ENCODE assay signal across 13 mouse cellular contexts in the genomic region with DNA sequence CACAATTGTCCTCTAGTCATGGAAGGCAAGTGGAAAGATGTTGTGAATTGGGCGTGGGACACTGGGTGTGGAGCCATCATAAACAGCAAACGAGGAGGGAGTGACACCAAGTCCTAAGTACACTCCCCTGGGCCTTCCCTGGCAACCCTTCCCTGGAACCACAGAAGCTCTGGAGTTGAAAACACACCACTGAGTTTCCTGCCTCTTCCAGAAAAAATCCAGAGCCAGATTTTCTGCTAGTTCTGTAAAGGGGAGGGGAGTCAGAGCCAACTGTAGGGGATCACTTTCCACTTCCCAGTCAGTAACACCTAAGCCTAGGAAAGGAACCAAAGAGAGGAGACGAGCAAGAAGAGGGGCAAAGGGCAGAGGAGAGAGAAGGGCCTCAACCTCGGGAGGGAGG. TPM values are rescaled to one million over a fixed set of nuclear protein-coding genes. Genes with fewer than 3 reads are reported as not detected.
DNase-seq lines count a peak whose midpoint lies in the region; ATAC-seq lines count a peak whose summit lies in the region.
"Had no signal": no experiment of that assay in that cellular context is flagged by ENCODE, and none has a peak within 500 bp of the region (broad histone marks: within the 10 kb centered on the region; RNA-seq: fewer than 3 reads in every experiment).

No protein-coding gene starts in this region.

- 16% methylated on average over 4 of the region's 4 CpGs for WGBS in midbrain, embryonic 11.5 days
- 15% methylated on average over 4 of the region's 4 CpGs for WGBS in midbrain, embryonic 14.5 days
- 30% methylated on average over 4 of the region's 4 CpGs for WGBS in neural tube, embryonic 15.5 days

- no peaks in the 10 kb centered on the region for H3K36me3 ChIP-seq in midbrain, embryonic 11.5 days (ENCODE audit: control insufficient read depth, insufficient read depth, low read length)
- no peaks in the 10 kb centered on the region for H3K36me3 ChIP-seq in midbrain, embryonic 14.5 days (ENCODE audit: control insufficient read depth, insufficient read depth, low read length)
- no peaks in the 10 kb centered on the region for H3K36me3 ChIP-seq in neural tube, embryonic 15.5 days
- H3K36me3 ChIP-seq: forebrain, embryonic 10.5 days; midbrain, embryonic 13.5 days had no signal

- H3K9me3 ChIP-seq in midbrain, embryonic 11.5 days (ENCODE audit: control insufficient read depth, low read length), result no peaks in the 10 kb centered on the region
- no peaks in the 10 kb centered on the region for H3K9me3 ChIP-seq in midbrain, embryonic 14.5 days (ENCODE audit: control insufficient read depth, low read length)
- H3K9me3 ChIP-seq in neural tube, embryonic 15.5 days (replicated peaks), result no peaks in the 10 kb centered on the region
- H3K9me3 ChIP-seq: midbrain, embryonic 13.5 days had no signal

- no peak overlapping the region for H3K4me3 ChIP-seq in midbrain, embryonic 11.5 days (ENCODE audit: low read depth, low read length)
- no peak overlapping the region for H3K4me3 ChIP-seq in midbrain, embryonic 14.5 days (replicated peaks; ENCODE audit: low read depth, low read length)
- no peak overlapping the region for H3K4me3 ChIP-seq in neural tube, embryonic 15.5 days (replicated peaks)
- H3K4me3 ChIP-seq: forebrain, embryonic 10.5 days; midbrain, embryonic 13.5 days had no signal

- H3K27me3 ChIP-seq in midbrain, embryonic 11.5 days (ENCODE audit: control insufficient read depth, insufficient read depth, low read length), result no peaks in the 10 kb centered on the region
- H3K27me3 ChIP-seq in midbrain, embryonic 14.5 days (ENCODE audit: control insufficient read depth, insufficient read depth, low read length), result no peaks in the 10 kb centered on the region
- H3K27me3 ChIP-seq in neural tube, embryonic 15.5 days (replicated peaks), result no peaks in the 10 kb centered on the region
- H3K27me3 ChIP-seq: CH12.LX; midbrain, embryonic 13.5 days had no signal

- H3K4me1 ChIP-seq in midbrain, embryonic 11.5 days (ENCODE audit: control insufficient read depth, insufficient read depth, low read length), result no peaks in the 10 kb centered on the region
- no peaks in the 10 kb centered on the region for H3K4me1 ChIP-seq in midbrain, embryonic 14.5 days (ENCODE audit: control insufficient read depth, insufficient read depth, low read length)
- 0 out of 2 replicates have a peak, but pooled peaks cover 4% of the 10 kb centered on the region for H3K4me1 ChIP-seq in neural tube, embryonic 15.5 days
- H3K4me1 ChIP-seq: midbrain, embryonic 13.5 days had no signal

- H3K27ac ChIP-seq in midbrain, embryonic 11.5 days (ENCODE audit: low read depth, low read length), result no peak overlapping the region
- no peak overlapping the region for H3K27ac ChIP-seq in midbrain, embryonic 14.5 days (replicated peaks; ENCODE audit: low read depth, low read length)
- no peak overlapping the region for H3K27ac ChIP-seq in neural tube, embryonic 15.5 days (replicated peaks)
- H3K27ac ChIP-seq: forebrain, embryonic 10.5 days; midbrain, embryonic 13.5 days; stomach, postnatal 0 days had no signal

- H3K9ac ChIP-seq in midbrain, embryonic 11.5 days (ENCODE audit: low read length), result no peak overlapping the region
- H3K9ac ChIP-seq in midbrain, embryonic 14.5 days (replicated peaks; ENCODE audit: low read length), result no peak overlapping the region
- no peak overlapping the region for H3K9ac ChIP-seq in neural tube, embryonic 15.5 days (replicated peaks)
- H3K9ac ChIP-seq: midbrain, embryonic 13.5 days had no signal

- peak; percentile 19 to 27 for DNase-seq in cerebellum, postnatal 10 days
- no peak for DNase-seq in cerebellum, adult 9-11 months
- DNase-seq in heart, adult 9 months (ENCODE audit: low spot score in 2 of 2), result peak; percentile 24 to 36
- DNase-seq in heart, postnatal 4 days, result no peak
- peak; percentile 66 for DNase-seq in midbrain, embryonic 11.5 days (ENCODE audit: low spot score, missing footprints)
- no peak for DNase-seq in midbrain, embryonic 14.5 days
- DNase-seq in skeletal muscle tissue, adult 2 months (ENCODE audit: low read depth, low spot score), result peak; percentile 52
- DNase-seq: cerebellum, adult 18-20 months had no signal

- ATAC-seq in midbrain, embryonic 11.5 days (ENCODE audit: low FRiP score), result no peak
- no peak for ATAC-seq in midbrain, embryonic 14.5 days (ENCODE audit: low FRiP score, low TSS enrichment)
- no peak for ATAC-seq in neural tube, embryonic 15.5 days (ENCODE audit: low FRiP score)
- ATAC-seq: midbrain, embryonic 13.5 days had no signal

- H3K4me2 ChIP-seq in midbrain, embryonic 11.5 days, result no peak overlapping the region
- no peak overlapping the region for H3K4me2 ChIP-seq in midbrain, embryonic 14.5 days (ENCODE audit: low read length)
- H3K4me2 ChIP-seq in neural tube, embryonic 15.5 days, result no peak overlapping the region
- H3K4me2 ChIP-seq: midbrain, embryonic 13.5 days had no signal

RNA-seq across cellular contexts. Expression of a gene that starts 17.4 kb away (rescaled TPM):
- total RNA-seq in heart, postnatal 4 days (2021), result 10 to 100 TPM; 12.5 to 13.6 TPM
- 13.5 and 14.5 TPM in 2 replicates for polyA plus RNA-seq in midbrain, embryonic 11.5 days (2014; fragmentation: Nextera tagmentation; extraction: Ambion mirVana)
- 7.2 and 8.6 TPM in 2 replicates for polyA plus RNA-seq in midbrain, embryonic 14.5 days (2014; fragmentation: Nextera tagmentation; extraction: Ambion mirVana)
- polyA plus RNA-seq in neural tube, embryonic 15.5 days (2015; fragmentation: Nextera tagmentation; extraction: Ambion mirVana), result 8.0 and 12.7 TPM in 2 replicates

RNA-seq across cellular contexts. Expression of a gene that starts 29.0 kb away (rescaled TPM):
- total RNA-seq in heart, postnatal 4 days (2021), result not detected
- polyA plus RNA-seq in midbrain, embryonic 11.5 days (2014; fragmentation: Nextera tagmentation; extraction: Ambion mirVana), result 0.14 and 0.28 TPM in 2 replicates
- polyA plus RNA-seq in midbrain, embryonic 14.5 days (2014; fragmentation: Nextera tagmentation; extraction: Ambion mirVana), result 0.12 and 0.19 TPM in 2 replicates
- polyA plus RNA-seq in neural tube, embryonic 15.5 days (2015; fragmentation: Nextera tagmentation; extraction: Ambion mirVana), result 0.10 and 1.3 TPM in 2 replicates

Comparison
In these comparisons a context has a peak if more than half of its experiments do, and no peak if none do; other contexts are left out.
1. DNase-seq: peak in cerebellum, postnatal 10 days (2 of 2), heart, adult 9 months (2 of 2), midbrain, embryonic 11.5 days (single experiment) and skeletal muscle tissue, adult 2 months (single experiment); none in cerebellum, adult 9-11 months (single experiment), heart, postnatal 4 days (single experiment) and midbrain, embryonic 14.5 days (single experiment).